Comparison of ENCODE assay signal across 24 mouse cellular contexts in genomic region chr9:74705698-74706097, GRCm38 (mm10).
DNase-seq lines count a peak whose midpoint lies in the region; ATAC-seq and TF ChIP-seq lines count a peak whose summit lies in the region.
"Had no signal": no experiment of that assay in that cellular context is flagged by ENCODE, and none has a peak within 500 bp of the region (broad histone marks: within the 10 kb centered on the region; RNA-seq: fewer than 3 reads in every experiment).

No protein-coding gene starts in this region.

- no peaks in the 10 kb centered on the region for H3K27me3 ChIP-seq in liver, adult 2 months (ENCODE audit: control insufficient read depth, insufficient read depth, low read length)
- H3K27me3 ChIP-seq in liver, embryonic 12.5 days (replicated peaks) = no peaks in the 10 kb centered on the region
- H3K27me3 ChIP-seq in hindbrain, embryonic 14.5 days (ENCODE audit: control insufficient read depth, insufficient read depth, low read length) = no peaks in the 10 kb centered on the region
- no peaks in the 10 kb centered on the region for H3K27me3 ChIP-seq in midbrain, postnatal 0 days (ENCODE audit: insufficient read depth, low read length)
- H3K27me3 ChIP-seq in limb, embryonic 10.5 days (ENCODE audit: low read depth, poor library complexity, severe bottlenecking) = no peaks in the 10 kb centered on the region
- H3K27me3 ChIP-seq: embryonic facial prominence, embryonic 12.5 days; heart, embryonic 13.5 days; limb, embryonic 12.5 days; liver, embryonic 13.5 days had no signal

- no peak for ATAC-seq in liver, embryonic 12.5 days
- 0 out of 2 replicates have a peak, but pooled peaks have one; percentile 46 for ATAC-seq in hindbrain, embryonic 14.5 days (ENCODE audit: low FRiP score)
- no peak for ATAC-seq in midbrain, postnatal 0 days (ENCODE audit: low FRiP score)
- ATAC-seq: activated CD4-positive, CD25-positive, alpha-beta regulatory T cell, adult 4 months had no signal

- no peak overlapping the region for H3K4me2 ChIP-seq in liver, embryonic 12.5 days
- H3K4me2 ChIP-seq in hindbrain, embryonic 14.5 days (replicated peaks) = no peak overlapping the region
- H3K4me2 ChIP-seq in midbrain, postnatal 0 days (ENCODE audit: low read depth, low read length, poor library complexity, severe bottlenecking) = no peak overlapping the region
- H3K4me2 ChIP-seq: embryonic facial prominence, embryonic 12.5 days; heart, embryonic 13.5 days; limb, embryonic 12.5 days; liver, embryonic 13.5 days had no signal

- TF ChIP-seq CTCF in liver, adult 2 months (IDR thresholded peaks at IDR 0.05; ENCODE audit: low read depth, low read length) = no peak
- TF ChIP-seq CTCF in midbrain, postnatal 0 days (IDR thresholded peaks at IDR 0.05) = no peak
- no peak for TF ChIP-seq CTCF in layer of hippocampus, adult 2 months (conservative IDR thresholded peaks at IDR 0.05)

- peaks cover 19% of the 10 kb centered on the region for H3K4me1 ChIP-seq in liver, adult 2 months (ENCODE audit: control insufficient read depth, insufficient read depth, low read length)
- no peaks in the 10 kb centered on the region for H3K4me1 ChIP-seq in liver, embryonic 12.5 days
- H3K4me1 ChIP-seq in hindbrain, embryonic 14.5 days (replicated peaks; ENCODE audit: control insufficient read depth, insufficient read depth, low read length) = 0 out of 2 replicates have a peak, but pooled peaks cover 3% of the 10 kb centered on the region
- no peaks in the 10 kb centered on the region for H3K4me1 ChIP-seq in midbrain, postnatal 0 days (ENCODE audit: insufficient read depth, low read length)
- 0 out of 2 replicates have a peak, but pooled peaks cover 3% of the 10 kb centered on the region for H3K4me1 ChIP-seq in limb, embryonic 10.5 days
- H3K4me1 ChIP-seq: embryonic facial prominence, embryonic 12.5 days; heart, embryonic 13.5 days; limb, embryonic 12.5 days; liver, embryonic 13.5 days had no signal

- no peak overlapping the region for H3K27ac ChIP-seq in liver, adult 2 months (replicated peaks; ENCODE audit: insufficient read depth, low read depth, low read length)
- no peak overlapping the region for H3K27ac ChIP-seq in liver, embryonic 12.5 days
- H3K27ac ChIP-seq in hindbrain, embryonic 14.5 days = no peak overlapping the region
- H3K27ac ChIP-seq in midbrain, postnatal 0 days (ENCODE audit: low read depth, low read length) = no peak overlapping the region
- no peak overlapping the region for H3K27ac ChIP-seq in layer of hippocampus, adult 2 months
- H3K27ac ChIP-seq in limb, embryonic 10.5 days = no peak overlapping the region
- H3K27ac ChIP-seq: embryonic facial prominence, embryonic 12.5 days; heart, adult 2 months; heart, embryonic 13.5 days; limb, embryonic 12.5 days; liver, embryonic 13.5 days had no signal

- H3K4me3 ChIP-seq in liver, adult 2 months (ENCODE audit: insufficient read depth, low read depth, low read length) = no peak overlapping the region
- no peak overlapping the region for H3K4me3 ChIP-seq in liver, embryonic 12.5 days
- H3K4me3 ChIP-seq in hindbrain, embryonic 14.5 days (replicated peaks; ENCODE audit: low read length) = no peak overlapping the region
- H3K4me3 ChIP-seq in midbrain, postnatal 0 days (ENCODE audit: low read depth, low read length) = no peak overlapping the region
- H3K4me3 ChIP-seq in layer of hippocampus, adult 2 months = no peak overlapping the region
- H3K4me3 ChIP-seq in limb, embryonic 10.5 days = no peak overlapping the region
- H3K4me3 ChIP-seq: embryonic facial prominence, embryonic 12.5 days; heart, adult 2 months; heart, embryonic 13.5 days; limb, embryonic 12.5 days; liver, embryonic 13.5 days had no signal

- DNase-seq in liver, adult 2 months (ENCODE audit: extremely low read depth, low read depth, low spot score) = peak; percentile 62
- peak; percentile 9 for DNase-seq in retina, postnatal 1 day
- no peak for DNase-seq in retina, embryonic 14.5 days (ENCODE audit: low spot score)
- DNase-seq in hindbrain, embryonic 14.5 days (ENCODE audit: low spot score) = no peak
- peak; percentile 58 for DNase-seq in midbrain, postnatal 0 days (ENCODE audit: low spot score)
- no peak for DNase-seq in layer of hippocampus, adult 2 months (ENCODE audit: low spot score in 2 of 2)
- no peak for DNase-seq in limb, embryonic 10.5 days (ENCODE audit: low spot score)
- DNase-seq: adrenal gland, adult 8-10 months; cerebellum, adult 8-10 months; gastrocnemius, postnatal 36 days; heart, adult 2 months; heart, postnatal 14 days; kidney, adult 18-20 months; liver, embryonic 13.5 days; lung, adult 2 months; lung, postnatal 14 days; right cerebral cortex, postnatal 25 days; spleen, adult 18-20 months; thymus, postnatal 14 days had no signal

- 19% methylated on average over 4 of the region's 4 CpGs for whole genome bisulfite sequencing in liver, adult 2 months
- 29% methylated on average over 4 of the region's 4 CpGs for WGBS in liver, embryonic 12.5 days (ENCODE audit: insufficient replicate concordance)
- WGBS in hindbrain, embryonic 14.5 days = 50% methylated on average over 4 of the region's 4 CpGs
- WGBS in midbrain, postnatal 0 days = 55% methylated on average over 4 of the region's 4 CpGs
- 42% methylated on average over 4 of the region's 4 CpGs for WGBS in limb, embryonic 10.5 days

- no peaks in the 10 kb centered on the region for H3K36me3 ChIP-seq in liver, adult 2 months (ENCODE audit: control insufficient read depth, insufficient read depth, low read length)
- H3K36me3 ChIP-seq in liver, embryonic 12.5 days = no peaks in the 10 kb centered on the region
- no peaks in the 10 kb centered on the region for H3K36me3 ChIP-seq in hindbrain, embryonic 14.5 days (replicated peaks; ENCODE audit: control insufficient read depth, insufficient read depth)
- H3K36me3 ChIP-seq in midbrain, postnatal 0 days (ENCODE audit: insufficient read depth, low read length) = no peaks in the 10 kb centered on the region
- H3K36me3 ChIP-seq in limb, embryonic 10.5 days = no peaks in the 10 kb centered on the region
- H3K36me3 ChIP-seq: embryonic facial prominence, embryonic 12.5 days; heart, embryonic 13.5 days; limb, embryonic 12.5 days; liver, embryonic 13.5 days had no signal

- 0 out of 2 replicates have a peak overlapping the region, but pooled peaks have one; percentile 14 for H3K9ac ChIP-seq in liver, adult 2 months (ENCODE audit: low read depth, low read length)
- no peak overlapping the region for H3K9ac ChIP-seq in liver, embryonic 12.5 days
- no peak overlapping the region for H3K9ac ChIP-seq in hindbrain, embryonic 14.5 days
- H3K9ac ChIP-seq in midbrain, postnatal 0 days (replicated peaks; ENCODE audit: low read length, poor library complexity, severe bottlenecking) = no peak overlapping the region
- H3K9ac ChIP-seq: embryonic facial prominence, embryonic 12.5 days; heart, embryonic 13.5 days; limb, embryonic 12.5 days; liver, embryonic 13.5 days had no signal

- no peaks in the 10 kb centered on the region for H3K79me2 ChIP-seq in liver, adult 2 months (ENCODE audit: control insufficient read depth, insufficient read depth, low read length)

- TF ChIP-seq POLR2A in liver, adult 2 months (IDR thresholded peaks at IDR 0.05; ENCODE audit: extremely low read depth, insufficient read depth, low read length) = no peak

- H3K9me3 ChIP-seq in liver, embryonic 12.5 days (replicated peaks) = no peaks in the 10 kb centered on the region
- no peaks in the 10 kb centered on the region for H3K9me3 ChIP-seq in hindbrain, embryonic 14.5 days (ENCODE audit: control insufficient read depth, low read length)
- H3K9me3 ChIP-seq in midbrain, postnatal 0 days (ENCODE audit: low read length) = no peaks in the 10 kb centered on the region
- H3K9me3 ChIP-seq in limb, embryonic 10.5 days (replicated peaks) = no peaks in the 10 kb centered on the region
- H3K9me3 ChIP-seq: embryonic facial prominence, embryonic 12.5 days; heart, embryonic 13.5 days; limb, embryonic 12.5 days had no signal

Comparison
In these comparisons a context has a peak if more than half of its experiments do, and no peak if none do; other contexts are left out.
1. DNase-seq: peak in liver, adult 2 months (single experiment), retina, postnatal 1 day (single experiment) and midbrain, postnatal 0 days (single experiment); none in retina, embryonic 14.5 days (single experiment), hindbrain, embryonic 14.5 days (single experiment), layer of hippocampus, adult 2 months (0 of 2) and limb, embryonic 10.5 days (single experiment).